Mouse (Mus musculus) right cerebral cortex, postnatal 36 days (tissue): ENCODE measurements around the gene Henmt1.

Source experiments
- DNase-seq, 2 experiments: peaks; one replicate each; pipeline ENCODE4 v3.0.0; 2022; ENCODE audit warnings: low spot score in 2 of 2, mixed read lengths in 1 of 2

The Henmt1 gene

DNA sequence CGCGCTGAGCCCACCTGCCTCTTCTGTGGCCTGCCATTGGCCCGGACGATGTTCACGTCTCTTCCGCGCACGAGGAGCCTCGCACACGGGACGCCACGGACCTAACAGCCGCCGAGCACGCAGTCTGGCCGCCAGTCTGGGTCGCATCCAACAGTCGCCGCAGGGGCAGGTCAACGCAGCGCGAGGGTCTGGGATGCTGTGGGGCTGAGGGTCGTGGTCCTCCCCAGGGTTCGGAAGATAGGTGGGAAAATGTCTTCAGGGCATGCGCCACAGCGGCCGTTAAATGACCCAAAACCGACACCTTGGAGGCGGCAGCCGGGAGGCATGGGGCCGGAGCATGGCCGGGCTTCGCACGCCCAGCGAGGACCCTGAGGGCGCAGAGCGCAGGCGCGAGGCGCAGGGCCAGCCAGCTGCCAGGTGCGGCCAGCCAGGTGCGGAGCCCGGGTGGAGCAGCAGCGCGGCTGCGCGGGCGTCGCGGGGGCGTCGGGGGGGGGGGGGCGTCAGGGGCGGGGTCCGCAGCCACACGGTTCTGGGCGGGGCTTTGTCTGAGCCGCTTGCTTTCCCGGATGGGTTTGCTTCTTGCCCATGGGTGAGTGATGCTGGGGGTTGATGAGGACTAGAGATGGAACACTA lies 444 bp downstream of the Henmt1 start, which contains the start of gene Gm9857:
Gm9857 (minus strand) TSS at position 445 of the 633 bp plus-strand sequence.
- DNase-seq, result no peak

DNA sequence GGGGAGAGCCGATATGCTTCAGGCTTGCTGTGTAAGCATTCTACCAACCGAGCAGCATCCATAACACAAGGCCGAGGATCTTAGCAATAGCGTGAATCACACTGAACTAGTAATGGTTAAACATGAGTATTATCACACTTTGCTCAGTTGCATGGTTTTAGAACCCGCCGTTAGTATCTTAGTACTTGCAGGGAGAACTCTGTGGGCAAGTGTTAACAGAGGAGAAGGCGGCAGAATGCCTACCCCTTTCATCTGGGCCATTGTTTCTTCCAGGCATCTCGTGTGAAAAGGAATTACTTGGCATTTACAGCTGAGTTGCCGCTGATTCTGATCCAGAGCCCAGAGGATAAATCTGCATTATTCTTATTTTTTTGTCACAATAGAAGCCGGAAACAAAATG lies 1.3 kb downstream of the Henmt1 start:
- DNase-seq, result no peak

DNA sequence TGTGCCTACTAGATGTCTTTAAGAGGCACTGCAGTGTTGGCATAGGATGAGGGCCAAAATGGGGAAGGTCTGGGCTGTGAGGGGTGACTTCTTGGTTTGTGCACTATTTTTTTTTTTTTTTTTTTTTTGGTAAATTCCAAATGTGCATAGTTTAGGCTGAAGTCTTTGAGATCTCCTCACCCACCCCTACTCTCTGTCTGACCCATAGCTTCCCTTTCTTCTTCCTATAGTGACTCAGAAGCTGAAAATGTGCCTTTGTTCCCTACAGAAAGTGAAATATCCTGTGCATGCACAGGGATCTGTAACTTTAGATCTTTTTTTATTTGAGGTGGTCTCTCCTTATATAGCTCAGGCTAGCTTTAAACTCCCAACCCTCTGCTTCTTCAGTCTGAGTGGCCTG lies 18.3 kb downstream of the Henmt1 start:
- DNase-seq, result no peak

DNA sequence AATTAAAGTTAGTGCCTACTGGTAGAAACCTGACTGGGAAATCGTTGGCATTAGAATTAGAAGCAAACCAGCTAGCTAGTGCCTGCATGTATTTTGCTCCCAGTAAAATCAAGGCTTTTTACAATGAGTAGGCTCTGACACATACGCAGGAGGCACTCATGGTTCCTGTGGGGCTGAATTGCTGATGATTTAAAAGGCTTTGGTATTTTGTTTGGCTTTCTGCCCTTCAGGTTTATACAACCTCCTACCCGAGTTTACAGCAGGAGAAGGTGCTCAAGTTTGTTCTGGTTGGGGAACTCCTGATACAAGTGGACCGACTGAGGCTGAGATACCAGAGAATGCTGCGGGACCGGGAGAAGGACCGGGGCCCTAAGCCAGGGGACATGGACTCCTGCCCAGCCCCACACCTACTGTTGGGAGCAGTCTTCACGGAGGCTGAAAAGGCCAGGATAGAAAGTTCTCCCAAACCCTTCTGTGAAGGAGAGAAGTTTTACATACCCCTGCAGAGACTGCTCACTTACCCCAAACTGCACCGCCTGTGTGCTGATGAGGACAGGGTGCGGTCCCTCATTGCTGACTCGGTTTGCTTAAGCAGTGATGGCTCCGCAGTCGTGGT lies 20.1 kb downstream of the Henmt1 start:
- no peak for DNase-seq

DNA sequence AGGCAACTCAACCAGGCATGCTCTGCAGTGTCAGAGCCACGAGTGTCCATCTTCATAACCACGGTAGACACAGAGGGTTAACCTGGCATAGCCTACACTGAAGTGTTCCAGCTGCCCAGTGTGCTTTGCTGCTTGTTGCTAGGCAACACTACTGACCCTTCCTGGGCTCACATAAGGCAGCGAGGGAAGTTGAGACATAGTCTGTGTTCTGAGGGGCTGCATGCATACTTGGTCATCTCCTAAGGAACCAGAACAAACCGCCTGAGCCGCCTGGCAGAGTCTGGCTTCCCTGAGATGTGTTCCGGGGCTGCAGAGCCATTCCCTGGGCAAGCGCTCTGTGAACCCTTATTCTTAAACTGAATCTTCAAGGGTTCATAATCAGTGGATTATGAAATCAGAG lies 21.6 kb downstream of the Henmt1 start:
- no peak for DNase-seq

DNA sequence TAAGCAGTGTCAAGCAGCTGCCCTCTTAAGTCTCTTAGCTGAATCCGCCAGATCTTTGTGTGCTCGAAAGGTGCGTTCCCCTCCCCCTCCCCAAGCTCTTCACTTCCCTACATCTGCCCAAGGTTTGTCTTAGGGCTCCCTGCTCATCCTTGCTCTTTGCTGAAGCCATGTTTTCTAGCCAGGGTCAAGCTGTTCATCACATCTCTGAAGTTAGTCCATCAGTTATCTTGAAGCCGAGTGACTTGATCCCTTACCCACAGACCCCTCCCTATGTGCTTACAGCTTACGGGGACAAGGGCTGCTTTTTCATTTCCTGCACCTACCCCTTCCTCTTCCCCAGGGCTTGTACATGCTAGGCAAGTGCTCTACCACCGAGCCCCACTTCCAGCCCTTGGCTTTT lies 22.0 kb downstream of the Henmt1 start:
- DNase-seq, result no peak

DNA sequence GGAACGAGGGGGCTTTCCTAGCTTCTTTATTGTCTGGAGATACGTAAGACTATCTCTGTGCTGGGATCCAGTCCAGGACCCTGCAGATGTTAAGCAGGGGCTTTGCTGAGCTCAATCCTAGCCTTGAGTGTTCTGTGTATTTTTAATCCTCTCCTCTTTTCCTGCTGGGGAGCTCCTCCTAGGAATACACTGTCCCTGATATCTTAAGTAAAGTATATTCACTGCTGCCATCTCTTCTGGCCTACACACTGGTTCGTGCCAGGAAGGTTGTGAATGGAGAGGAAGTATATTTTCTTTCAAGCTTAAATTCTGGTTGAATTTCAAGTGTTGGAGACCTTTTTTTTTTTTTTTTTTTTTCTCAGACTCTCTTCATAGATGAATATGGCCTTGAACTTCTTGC lies 23.6 kb downstream of the Henmt1 start:
- no peak for DNase-seq

DNA sequence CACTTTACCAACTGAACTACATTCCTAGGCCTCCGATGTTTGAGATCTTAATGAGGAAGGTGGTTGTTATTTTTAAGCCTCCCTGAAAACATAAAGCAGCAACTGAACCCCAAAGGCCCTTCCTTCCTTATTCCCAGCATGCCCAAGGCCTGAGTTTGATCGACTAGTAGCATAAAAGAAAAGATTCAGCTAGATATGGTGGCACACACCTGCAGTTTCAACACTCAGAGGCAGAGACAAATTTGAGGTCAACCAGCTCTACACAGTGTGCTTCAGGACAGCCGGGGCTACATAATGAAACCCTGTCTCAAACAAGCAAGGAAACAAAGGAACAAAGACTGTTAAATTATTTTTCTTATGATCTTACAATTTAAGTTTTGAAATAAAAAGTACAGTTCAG lies 24.1 kb downstream of the Henmt1 start:
- DNase-seq, result no peak

DNA sequence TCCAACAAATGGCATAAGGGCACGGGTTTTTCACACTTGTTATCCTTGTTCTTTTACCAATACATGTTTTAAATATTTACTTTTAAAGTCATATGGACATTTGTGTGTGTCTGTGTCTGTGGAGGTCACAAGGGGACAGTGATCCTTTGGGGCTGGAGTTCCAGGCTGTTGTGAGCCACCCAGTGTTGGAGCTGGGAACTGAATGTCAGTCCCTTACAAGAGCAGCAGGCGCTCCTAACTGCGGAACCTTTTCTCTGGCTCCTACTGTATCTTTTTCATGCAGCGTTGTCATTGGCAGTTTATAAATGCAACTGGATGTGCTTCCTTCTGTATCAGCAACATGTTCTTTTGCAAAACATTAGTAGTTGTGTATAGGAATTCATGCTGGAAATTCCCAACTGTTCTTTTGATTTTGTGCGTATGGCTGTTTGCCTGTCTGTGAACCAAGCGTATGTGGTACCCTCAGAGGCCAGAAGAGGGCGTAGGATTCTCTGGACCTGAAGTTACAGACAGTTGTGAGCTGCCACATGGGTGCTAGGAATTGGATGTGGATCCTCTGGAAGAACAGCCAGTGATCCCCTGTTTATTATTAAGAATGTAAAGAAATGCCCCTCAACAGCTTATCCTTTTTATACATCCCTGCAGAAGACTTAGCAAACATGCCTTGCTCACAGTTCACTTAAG lies 24.8 kb downstream of the Henmt1 start:
- DNase-seq, result no peak

DNA sequence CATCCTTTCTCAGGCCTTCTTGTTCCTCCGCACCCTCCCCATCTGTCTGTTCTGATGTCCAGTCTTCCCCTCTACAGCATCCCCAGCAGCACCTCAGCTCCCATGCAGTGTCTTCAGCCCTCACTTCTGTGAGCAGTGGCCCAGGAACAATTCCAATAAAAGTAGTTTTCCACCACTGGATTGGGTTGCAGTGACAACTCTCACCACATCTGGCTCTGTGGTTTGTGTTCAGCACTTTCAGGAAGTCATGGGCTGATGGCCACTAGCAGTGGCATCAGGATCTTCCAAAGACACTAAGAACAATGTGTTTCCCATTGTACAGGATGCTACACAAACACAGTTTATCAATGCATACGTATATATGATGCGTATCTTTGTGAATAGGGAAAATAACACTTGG lies 26.4 kb downstream of the Henmt1 start:
- DNase-seq, result no peak

DNA sequence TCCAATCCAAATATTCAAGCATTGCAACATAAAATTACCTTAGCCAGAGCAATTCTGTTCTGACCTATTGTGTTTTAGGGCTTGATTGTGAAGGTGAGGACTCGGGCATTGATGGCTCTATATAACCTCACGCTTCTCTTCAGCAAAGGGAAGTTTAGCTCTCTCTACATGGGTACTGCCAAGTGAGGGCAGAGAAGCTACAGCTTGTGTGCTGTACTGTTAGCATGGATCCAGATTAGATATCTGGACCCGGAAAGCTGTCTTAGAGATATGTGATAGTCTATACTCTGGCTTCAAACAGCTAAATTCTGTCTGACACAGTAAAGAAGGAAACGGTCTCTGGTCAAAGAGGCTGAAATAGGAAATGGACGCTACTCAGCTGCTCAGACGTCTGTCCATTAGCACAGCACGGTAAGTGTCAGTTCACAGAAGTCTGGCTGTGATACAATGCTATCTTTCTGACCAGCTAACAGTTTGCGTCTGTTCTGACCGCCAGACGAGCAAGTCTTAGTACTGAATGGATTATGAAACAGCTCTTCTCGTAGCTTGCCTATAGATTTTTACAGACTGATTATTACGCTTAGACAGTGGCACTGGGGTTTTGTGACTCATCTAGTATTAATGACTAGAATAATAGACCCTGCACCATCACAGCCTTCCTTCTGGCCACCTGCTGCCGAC lies 34.4 kb downstream of the Henmt1 start:
- DNase-seq, result no peak

DNA sequence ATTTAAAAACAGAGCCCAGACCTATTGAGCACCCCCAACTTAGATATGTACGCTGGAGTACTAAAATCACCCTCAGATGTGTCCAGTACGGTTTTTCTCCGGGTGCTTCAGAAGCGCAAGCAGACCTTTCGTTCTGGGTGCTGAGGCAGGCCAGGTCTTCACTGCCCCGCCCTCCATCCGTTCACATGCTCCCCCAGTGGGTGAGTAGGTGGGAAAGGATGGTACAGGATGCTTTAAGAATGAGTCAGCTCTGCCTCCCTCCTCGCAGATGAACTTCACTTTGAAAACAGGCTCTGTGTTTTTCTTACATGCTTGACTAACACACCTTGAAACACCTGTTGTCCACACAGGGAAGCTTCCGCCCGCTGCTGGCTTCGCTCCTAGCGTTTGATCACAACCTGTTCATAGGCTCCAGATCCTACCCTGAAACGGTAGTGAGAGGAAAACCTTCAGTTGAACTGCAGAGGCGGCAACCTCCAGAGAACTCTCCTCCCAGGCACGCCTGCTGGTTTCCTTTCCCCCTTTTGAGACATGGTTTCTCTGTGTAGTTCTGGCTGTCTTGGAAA lies 35.3 kb downstream of the Henmt1 start:
- no peak for DNase-seq

DNA sequence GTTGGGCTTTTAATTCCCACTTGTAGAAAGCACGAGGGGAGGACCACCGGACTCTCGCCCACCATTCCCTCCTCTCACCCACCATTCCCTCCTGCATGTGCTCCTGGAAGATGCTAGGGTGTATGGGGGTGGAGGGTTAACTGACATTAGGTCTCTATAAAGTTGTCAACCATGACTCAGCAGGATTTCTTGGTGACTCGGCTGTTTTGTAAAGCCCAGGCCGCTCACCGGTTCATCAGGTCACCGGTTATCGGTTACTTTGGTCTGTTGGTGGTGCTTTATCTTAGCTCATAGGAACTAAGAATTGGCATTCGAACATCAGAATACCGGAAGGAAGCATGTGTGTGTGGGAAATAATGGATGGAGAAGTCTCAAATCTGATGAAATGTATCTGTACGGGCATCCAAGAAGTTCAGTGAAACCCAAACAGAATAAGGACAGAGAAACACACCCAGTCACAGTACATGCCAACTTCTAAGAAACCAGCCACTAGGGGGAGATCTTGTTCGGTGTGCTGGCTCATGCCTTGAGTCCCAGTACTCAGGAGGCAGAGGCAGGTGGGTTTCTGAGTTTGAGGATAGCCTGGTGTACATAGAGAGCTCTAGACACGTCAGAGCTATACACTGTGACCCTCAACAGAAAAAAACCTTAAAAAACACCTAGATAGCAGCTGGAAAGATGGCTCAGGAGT lies 37.8 kb downstream of the Henmt1 start:
- DNase-seq, result no peak

DNA sequence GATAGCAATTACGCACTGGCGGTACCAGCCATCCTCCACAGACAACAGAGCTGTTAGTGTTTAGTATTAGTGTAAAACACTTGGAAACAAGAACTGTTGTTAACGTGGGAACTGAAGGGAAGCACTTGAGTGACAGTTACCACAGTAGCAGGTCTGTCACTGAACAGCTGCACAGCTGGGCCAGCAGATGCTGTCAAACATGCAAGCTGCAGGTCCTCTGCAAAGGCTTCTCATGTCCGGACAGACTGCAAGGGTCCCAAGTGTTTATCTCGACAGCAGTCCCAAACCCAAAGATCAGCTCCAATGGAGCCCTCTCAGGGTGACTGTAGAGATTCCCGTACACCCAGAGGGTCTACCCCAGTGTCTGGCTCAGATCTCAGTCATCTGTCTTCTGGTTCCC lies 42.3 kb downstream of the Henmt1 start:
- no peak for DNase-seq

DNA sequence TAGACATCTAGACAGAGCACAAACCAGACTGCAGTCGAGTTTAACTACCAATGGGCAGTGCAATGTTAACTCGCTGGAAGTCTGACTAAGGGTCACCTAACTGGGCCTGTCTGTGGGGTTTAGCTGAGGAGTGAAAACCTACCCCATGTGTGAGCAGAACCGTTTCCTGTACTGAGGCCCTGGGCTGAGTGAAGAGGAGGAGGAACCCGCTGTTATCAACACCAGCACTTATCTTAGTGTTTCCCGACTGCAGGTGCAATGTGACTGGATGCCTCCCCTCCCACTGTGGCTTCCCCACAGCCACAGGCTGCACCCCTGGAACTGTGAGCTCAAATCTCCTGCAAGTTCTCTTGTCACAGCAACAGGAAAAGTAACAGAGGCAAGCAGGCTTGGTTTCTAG lies 44.3 kb downstream of the Henmt1 start:
- no peak for DNase-seq

DNA sequence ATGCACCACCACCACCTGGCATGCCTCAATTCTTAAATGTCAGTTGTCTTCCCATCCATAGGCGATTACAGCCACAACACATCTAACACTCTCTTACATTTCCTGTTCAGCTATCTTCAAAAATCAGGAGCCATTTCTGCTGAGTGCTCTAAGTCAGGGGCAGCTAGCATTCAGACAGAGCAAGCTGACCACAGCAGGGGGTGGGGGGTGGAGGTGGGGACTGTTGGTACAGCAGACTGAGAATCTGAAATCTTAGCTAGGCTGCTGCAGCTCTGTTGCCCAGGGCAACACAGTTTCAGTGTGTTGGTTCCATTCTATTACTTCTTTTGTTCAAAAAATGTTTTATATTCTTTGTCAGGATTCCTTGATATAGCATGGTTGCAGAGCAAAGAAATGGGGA lies 46.9 kb downstream of the Henmt1 start:
- DNase-seq, result no peak

DNA sequence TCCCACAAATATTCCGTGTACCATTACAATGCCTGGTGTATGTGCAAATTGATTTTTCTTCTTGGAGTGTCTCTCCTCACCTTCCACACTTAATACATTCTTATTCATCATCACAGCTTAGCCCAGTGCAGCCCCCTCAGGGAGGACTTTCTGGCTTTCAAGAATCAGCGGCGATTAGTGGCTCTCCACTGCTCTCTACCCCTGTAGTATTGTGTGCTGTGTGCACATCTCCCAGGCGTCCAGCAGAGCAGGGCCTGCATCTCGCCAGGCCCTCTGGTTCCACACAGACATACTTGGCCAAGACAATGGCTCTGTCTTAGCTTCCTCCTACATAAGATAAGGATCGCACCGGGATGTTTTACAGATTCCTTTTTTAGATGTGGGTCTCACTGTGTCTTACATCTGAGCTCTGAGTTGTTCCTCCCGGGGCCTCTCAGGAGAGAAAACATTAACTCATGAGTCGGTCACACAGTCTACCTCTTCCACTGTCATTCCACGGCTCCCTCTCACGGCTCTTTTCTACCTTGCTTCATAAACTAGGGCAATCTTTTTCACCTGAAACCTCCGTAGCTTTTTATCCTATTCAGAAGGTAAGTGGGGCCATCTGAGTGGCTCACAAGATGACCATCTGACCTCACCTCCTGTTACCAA lies 47.5 kb downstream of the Henmt1 start:
- DNase-seq, result no peak

DNA sequence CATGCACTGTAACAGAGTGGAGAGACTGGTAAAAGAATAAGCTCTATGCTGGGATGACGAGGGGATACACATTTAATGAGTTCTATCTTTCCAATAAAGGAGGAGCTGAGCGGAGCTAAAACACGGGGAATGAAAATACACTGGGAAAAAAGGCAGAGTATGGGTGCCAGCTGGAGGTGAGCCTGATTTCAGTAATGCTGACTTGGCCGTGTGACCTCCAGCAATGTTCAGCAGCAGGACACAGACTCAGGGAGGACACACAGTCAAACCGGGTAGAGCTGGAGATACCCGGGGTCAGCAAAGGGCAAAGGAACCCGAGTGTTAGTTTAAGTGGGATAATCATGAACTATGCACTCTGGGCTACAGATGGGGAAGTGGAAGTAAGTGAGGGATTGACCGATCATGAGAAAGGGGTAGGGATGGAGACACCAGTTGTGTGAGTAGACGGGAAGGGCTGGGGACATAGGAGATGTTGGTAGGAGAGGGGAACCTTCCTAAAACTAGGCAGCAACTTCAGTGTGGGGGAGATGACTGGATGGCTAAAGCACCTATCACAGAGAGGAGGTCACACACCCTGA lies 50.4 kb downstream of the Henmt1 start:
- no peak for DNase-seq

DNA sequence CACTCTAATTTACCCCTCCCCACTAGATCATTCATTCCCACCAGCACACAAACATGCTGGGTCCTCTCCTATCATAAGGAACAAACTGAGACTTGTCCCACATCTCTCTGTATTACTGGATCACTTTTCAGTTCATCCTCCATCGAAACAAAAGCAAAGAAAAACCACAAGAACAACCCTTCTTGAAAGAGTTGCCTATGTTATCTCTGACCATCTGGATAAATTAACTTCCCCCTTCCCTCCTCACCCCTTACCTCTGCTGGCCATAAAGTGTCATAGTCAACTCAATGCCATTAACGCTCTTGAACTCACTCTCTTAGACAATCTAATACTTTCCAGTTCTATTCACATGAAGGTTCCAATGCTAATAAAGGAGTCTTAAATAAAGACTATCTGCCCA lies 54.8 kb downstream of the Henmt1 start:
- no peak for DNase-seq

DNA sequence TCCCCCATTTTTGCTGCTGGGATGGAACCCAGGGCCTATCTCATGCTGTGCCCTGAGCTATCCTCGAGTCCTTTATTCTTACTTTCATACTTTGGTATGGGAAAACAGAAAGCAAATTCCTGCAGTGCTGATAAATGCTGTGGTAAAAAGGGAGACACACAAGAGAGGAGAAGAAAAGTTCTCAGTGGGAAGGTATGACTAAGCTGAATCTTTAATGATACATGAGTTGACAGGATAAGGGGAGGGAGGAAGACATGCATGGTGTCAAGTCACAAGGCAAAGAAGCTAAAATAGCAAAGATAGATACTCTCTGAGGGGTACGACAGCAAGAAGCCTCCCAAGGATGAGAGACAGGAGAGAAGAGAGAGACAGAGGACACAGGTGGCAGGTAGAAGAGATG lies 55.7 kb downstream of the Henmt1 start:
- DNase-seq, result no peak

DNA sequence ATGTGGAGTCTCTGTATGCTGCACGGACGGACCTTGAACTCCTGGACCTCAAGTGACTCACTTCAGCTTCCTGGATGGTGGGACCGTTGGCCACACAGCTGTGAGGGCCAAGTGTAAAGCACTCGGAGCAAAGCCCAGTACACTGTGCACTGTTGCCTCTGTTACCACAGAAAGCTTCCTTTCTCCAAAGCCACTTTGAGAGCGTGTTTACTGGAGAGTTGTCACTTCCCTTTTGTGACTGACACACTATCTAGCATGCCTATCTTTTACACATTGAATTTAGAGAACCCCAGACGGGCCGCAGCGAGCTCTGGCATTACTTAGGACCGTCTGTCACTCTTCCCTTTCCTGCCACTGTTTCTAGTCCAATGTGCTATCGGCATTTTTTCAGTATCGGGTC lies 57.6 kb downstream of the Henmt1 start:
- no peak for DNase-seq
